Mouse (Mus musculus) liver (tissue): ENCODE data around the gene Rcan3.
A peak's percentile ranks its signal among the peaks of the same experiment; 100 is the strongest.

Experiments
- DNase-seq: peaks from one replicate; pipeline ENCODE4 v3.0.0-alpha.2; 2020; ENCODE audit warnings: mixed read lengths

Gene Rcan3

DNA sequence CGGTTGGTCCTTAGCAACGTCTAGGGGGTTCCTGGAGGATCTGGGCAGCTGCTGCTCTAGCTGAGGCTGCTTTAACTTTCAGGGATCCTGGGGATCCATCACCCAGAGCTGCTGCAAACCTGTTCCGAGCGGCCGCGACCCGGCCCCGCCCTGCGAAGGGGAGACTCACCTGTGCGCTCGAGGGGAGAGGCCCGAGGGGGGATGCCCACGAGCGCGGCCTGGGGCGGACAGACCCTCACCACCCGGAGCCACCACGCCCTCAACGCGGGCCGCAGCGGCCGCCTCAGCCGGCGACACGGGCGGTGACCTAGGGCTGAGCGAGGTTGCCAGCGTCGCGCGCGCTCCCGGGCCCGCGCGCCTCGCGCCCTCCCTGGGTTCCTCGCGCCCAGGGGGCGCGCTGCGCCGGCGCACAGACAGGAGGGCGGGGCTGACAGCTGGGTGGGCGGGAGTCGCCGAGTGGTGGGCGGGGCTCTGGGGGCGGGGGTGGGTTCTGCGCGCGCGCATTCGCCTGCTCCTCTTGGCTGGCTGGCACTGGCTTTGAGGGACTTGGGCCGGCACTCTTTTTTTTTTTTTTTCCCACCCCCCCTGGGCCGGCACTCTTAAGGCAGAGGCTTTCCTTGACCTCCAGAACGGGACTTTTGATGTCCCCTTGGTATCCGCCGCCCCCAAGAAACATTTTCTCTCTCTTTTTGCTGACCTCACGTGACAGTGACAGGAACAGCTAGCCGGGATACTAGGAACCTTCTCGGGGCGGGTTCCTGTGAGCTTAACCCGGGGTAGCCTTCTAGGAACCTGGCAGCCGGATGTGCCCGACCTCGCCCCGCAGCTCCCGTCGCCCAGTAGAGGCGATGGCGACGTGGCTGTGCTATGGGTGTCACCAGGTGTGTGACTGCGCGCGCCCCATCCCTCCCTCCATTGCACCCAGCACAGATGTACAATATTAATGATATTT is at the start of gene Rcan3:
Rcan3 (minus strand) TSS at position 411 of the 952 bp plus-strand sequence.
- DNase-seq = peak; percentile 93

DNA sequence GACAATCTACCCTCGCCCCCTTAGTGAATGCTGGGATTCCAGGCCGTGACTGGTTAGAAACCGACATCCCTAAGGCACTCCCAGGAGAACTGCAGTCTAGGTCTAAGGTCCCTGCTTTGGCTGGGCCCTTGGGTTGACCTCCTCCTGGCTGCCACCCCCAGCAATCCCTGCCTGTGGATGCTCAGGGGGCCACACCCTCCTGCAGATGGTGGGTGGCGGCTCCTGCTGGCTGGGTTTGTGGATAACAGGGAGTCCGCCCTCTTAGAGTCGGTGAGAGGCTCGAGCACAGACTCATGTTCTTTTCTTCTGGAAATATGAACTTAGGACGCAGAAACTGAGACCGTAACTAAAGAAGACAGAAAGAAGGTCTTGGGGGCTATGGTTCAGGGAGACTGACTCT is 46.7 kb upstream of the Rcan3 start:
- DNase-seq = peak; percentile 60

DNA sequence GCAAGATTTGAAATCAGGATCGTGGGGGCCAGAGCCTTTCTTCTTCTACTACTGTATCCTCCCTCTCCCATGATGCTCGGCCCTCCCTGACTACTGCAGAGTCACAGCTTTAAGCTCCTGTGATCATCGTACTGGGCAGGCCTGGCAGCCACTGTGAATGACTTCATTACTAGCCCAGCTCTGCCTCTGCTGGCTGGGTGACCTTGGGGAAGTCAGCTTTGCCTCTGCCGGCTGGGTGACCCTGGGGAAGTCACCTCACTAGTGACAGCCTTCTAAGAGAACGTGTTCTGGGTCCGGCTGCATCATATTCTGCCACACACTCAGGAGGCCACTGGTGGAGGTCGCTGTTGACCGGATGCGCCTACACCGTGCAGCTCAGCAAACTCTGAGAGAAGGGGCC is 44.2 kb upstream of the Rcan3 start:
- no peak for DNase-seq

DNA sequence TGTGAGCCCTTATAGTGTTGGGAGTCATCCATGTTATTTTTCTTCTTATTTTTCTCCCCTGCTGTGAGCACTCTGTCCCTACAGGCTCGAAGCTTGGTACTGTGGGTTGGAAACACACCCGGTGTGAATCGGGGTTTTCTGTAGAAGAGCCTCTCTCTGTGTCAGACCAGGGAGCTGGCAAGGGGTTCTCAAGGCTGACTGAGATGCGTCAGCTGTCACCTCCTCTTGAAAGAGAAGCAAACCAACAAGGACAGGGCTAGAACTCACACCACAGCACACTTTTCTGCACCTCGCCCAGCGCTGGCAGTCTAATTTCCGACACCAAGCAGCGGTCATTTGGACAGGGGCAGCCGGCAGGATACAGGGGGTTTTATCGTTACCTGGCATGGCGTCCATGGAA is 29.8 kb upstream of the Rcan3 start:
- no peak for DNase-seq

DNA sequence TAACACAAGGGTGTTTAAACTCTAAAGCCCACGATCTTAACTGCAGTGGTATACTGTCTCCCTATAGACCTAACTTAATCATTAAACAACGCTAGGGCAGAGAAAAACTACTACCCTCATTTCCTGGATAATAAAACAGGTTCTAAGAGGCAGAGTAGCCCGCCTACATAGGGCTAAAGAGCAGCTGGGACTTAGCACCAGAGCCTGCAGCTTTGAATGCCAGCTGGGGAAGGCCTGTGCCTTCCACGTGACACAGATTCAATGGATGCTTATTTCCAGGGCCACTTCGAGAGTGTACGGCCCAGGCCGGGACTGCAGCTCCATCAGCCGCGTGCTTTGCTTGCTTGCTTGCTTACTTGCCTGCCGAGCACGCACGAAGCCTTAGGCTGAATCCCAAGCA is 19.9 kb upstream of the Rcan3 start:
- DNase-seq = no peak

DNA sequence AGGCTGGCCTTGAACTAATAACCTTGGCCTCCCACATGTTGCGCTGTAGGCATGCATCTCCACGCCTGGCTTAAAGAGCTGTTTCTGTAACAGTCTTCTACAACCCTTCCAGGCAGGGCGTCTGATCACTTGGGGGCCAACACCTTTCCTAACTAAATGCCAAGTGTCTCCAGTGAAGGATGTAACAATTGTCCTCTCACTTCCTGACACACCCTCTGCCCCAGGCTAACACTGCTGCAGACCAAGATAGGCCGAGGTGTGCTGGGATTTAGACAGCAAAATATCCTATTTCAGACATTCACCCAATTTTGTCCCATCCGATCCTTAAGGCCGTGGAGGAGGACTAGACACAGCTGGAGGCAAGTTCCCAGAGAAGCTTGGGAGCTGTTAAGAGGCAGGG is 19.5 kb upstream of the Rcan3 start:
- no peak for DNase-seq

DNA sequence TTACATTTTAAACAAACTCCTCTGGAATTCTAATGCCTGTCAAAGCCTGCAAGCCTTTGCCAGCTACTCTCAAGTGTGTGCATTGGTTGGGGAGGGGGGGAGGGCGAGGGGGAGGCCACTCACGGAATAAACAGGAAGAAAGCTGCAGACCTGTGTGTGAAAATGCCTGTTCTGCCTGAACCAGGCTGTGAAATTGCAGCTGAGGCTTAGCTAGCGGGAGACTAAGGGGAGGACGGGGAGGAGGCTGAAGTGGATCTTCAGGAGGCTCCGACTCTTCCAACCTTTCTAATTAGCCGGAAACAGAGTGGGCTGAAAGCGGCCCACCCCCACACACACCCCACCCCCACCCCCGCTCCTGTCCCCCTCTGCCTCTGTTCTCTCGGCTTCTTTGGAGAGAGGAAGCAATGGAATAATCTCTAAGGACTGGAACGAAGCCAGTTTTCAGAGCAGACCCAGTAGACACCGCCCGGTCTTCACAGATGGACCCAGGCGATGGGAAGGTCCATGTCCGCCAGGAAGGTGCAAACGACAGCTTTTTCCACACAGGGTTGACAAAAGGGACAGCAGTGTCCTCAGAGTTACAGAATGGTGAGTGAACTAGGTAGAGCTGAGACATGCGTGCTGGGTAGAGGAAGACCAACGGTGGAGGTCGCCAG is 17.8 kb upstream of the Rcan3 start:
- DNase-seq = no peak

DNA sequence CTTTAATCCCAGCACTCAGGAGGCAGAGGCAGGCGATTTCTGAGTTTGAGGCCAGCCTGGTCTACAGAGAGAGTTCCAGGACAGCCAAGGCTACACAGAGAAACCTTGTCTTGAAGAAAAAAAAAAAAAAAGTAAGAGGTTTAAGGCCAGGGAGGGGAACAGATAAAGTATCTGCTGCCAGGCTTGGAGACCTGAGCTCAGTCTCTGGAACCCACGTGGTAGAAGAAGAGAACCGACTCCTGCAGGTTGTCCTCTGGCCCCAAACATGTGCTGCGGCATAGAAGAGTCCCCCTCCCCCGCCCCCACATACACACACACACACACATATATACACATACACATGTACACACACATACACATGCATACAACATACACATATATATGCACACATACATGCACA is 8.8 kb upstream of the Rcan3 start:
- DNase-seq = no peak

DNA sequence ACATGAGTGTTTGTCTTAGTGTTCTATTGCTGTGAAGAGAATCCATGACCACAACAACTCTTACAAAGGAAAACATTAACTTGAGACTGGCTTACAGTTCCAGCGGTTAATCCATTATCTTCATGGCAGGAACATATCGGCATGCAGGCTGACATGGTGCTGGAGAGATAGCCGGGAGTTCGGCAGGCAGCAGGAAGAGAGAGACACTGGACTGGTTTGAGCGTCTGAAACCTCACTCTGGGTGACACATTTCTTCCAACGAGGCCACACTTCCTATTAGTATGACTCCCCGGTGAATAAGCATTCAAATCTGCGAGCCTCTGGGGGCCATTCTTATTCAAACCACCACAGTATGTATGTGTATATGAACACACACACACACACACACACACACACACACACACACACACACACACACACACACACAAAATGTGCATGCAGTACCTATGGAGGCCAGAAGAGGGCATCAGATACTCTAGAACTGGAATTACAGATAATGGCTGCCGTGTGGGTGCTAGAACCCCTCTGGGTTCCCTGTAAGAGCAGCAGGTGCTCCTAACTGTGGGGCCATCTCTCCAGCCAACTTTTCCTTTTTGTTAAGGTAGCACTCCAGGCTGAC is 6.4 kb upstream of the Rcan3 start:
- peak; percentile 79 for DNase-seq

DNA sequence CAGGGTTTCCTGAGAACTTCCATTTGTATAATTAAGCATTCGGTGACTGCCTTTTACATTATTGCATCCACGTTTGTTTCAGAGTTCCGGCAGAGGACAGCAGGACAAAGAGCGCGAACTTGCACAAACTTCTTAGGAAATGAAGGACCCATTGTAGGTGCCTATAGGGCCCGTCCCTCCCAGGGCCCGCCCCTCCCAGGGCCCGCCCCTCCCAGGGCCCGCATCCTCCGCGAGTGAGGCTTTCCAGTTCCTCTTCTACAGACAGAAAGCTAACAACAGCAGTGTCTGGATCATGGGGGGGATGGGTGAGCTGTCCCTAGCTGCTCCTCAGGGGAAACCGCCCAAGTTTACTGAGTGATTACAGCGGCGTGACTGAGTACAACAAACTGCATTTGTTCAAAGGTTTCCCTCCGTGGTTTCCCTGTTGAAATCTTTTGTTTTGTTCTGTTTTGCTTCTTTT is 5.6 kb upstream of the Rcan3 start:
- DNase-seq = peak; percentile 94

DNA sequence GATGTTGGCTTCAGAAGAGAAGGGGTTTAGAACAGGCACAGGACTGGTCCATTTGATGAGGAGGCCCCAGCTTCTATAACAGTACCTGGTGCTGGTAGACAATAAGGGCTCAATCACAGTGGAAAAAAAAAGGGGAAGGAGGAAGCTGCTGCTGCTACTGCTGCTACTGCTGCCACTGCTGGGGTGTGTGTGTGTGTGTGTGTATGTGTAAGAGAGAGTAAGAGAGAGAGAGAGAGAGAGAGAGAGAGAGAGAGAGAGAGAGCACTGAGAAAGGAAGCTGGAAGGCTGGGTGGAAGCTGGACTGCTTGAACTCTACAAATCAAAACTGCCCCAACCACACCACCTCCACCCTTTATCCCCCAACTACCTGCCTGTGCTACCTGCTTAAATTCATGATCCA is 4.3 kb upstream of the Rcan3 start:
- no peak for DNase-seq

DNA sequence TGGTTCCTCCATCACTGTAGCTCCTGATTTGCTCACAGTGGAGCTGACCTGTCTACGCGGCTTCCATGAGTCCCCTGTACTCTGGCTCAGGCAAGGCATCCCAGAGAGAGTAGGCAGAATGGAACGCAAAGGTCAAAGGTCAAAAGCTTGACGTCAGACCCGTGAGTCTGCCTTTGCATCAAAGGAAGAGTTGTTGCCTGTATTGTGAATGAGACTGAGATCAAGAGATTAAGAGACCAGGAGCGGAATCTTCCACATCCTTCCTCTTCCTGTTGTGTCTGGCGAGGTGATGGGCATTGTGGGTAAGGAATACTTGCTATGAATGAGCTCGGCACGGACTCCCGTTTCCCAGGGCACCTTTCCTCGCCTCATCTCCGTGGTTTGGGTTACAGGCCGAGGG is 2.6 kb upstream of the Rcan3 start:
- no peak for DNase-seq

DNA sequence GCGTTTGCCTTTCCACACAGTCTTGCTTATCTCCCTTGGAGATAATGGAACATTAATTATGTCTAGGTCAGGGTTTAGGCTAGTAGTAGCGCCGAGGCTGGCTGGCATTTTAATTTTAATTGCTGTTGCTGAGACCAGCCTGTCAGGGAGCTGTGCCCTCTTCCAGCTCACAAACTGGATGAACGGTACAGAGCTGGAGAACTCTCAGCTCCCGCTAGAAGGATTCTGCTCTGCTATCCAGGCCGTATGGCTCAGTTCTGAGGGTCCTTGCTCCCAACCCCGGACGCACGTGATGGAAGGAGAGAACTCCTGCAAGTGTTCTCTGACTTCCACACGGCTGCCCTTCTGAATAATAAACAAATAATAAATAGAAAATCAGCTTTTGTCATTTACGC is 739 bp upstream of the Rcan3 start:
- no peak for DNase-seq

DNA sequence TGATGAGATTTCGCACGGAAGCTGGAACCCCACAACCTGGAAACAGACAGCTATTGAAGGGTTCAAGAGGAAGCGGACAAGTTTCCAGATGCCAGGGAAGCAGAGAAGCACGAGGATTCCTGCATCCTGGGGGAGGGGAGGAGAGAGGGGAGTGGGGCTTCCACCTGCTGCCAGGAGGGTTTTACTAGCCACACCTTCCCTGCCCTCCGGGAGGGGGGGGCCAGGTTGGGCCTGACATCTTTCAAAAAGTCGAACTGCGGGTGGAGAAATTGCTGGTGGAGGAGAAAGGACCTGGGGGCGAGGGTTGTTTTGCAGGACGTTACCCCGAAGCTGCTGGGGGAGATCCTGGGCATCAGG is 589 bp downstream of the Rcan3 start:
- DNase-seq = no peak

DNA sequence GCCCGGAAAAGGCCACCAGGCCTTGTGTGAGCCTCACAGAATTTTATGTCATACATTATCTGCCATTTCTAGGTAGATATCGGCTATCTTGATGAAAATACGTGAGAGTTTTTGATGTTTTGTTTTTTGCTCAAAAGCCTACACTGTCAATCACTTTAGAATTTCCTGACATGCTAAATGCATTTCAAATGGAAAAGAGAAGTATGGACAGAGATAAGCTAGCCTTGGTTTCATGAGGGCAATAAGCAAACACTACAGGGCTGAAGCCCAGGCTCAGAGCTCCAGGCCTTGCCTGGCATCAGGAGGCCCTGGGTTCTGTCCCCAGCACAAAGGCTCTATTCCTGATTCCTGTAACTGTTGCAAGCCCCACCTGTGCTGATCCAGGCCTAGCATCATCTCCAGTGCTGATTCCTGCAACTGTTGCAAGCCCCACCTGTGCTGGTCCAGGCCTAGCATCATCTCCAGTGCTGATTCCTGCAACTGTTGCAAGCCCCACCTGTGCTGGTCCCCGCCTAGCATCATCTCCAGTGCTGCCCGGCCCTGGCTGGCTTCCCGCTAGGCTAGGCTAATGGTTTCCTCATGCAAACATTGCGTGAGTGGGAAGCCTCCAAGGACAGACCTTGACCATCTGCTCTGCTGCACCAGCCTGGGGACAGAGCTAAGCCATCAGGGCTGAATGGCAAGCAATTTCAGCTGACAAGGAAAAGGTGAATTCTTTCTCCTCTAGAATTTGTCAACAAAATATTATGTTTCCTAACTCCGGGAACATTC is 3.5 kb downstream of the Rcan3 start:
- DNase-seq = no peak

DNA sequence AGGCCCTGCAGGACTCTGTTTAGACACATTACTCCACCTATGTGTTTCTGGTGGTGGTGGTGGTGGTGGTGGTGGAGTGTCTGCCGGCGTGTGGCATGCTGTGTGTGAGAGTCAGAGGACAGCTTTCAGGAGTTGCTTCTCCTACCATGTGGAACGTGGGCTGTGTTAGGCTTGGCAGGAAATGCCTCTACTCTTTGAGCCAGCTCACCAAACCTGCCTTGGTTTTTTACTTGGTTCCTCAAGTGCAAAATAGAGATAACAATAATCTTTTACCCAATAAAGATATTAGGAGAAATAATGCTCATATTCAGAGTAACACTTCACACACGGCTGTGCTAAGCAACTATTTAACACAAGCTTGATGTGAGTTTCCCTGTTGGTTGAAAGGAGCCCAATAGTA is 4.3 kb downstream of the Rcan3 start:
- no peak for DNase-seq

DNA sequence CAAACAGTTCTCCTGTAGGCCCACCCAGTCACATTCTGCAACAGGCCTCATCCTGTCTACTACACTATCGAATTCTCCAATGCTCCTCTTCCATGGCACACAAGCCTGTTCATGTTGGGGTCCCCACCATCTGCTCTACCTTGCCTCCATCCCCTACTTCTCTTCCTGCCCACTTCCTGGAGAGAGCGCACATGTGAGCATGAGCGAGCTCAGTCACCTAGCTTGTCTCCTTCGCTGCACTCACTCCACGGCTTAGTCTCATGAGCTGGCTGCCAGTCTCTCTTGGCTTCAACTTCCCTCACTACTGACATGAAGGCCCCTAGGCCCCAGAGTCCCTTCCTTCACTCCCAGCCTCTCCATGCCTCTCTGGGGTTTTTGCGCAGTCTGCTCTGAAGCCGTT is 7.1 kb downstream of the Rcan3 start:
- no peak for DNase-seq

DNA sequence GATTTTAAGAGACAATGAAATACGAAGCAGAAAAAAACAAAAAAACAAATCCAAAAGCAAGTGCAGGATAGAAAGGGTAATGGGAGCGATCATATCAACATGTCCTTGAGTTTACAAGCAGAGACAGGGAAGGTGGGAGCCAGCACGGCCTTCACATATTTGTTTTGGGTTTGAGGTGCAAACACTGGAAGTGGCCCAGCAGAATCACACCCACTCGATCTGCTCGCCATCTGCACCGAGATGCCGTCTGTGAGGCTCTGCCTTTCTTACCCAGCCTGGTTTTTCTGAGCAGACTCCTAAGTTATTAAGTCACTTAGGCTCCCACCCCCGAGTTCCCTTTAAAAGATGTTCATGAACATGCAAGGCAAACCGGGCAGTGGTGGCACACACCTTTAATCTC is 8.0 kb downstream of the Rcan3 start:
- DNase-seq = no peak

DNA sequence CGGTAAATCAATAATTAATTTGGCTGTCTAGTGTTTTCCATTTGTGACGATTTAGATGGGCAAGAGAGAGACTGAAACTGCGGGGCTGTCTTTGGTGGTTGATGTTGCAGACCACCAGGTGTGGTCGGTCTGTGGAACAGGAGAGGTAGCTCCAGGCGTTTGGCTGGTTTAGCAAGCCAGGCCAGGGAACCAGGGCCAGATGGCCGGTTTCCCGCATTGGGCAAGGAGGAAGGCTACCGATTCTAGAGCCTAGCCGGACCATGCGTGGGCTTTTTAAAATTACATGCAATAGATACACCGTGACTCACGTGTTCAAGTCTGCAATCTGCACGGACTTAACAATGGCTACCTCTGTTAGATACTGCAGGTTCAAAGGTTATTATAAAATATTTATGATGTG is 12.7 kb downstream of the Rcan3 start:
- DNase-seq = no peak

DNA sequence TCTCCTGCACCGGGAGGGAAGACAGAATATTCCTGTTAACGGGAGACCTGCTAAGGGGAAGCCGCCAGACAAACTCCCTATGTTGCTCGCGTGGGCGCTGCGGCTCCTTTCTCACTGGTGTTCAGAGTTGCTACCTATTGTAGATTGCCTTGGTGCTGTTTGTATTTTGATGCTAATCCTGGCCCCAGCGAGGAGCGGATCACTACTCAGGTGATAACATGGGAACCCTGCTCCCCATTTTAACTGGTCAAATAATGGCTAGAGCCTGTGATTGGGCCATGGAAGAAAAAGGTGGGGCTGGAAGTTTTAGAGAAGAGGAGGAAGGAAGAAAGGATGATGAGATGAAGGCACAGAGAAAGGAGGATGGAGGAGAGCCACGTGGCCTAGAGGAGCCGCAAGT is 13.2 kb downstream of the Rcan3 start:
- DNase-seq = no peak

DNA sequence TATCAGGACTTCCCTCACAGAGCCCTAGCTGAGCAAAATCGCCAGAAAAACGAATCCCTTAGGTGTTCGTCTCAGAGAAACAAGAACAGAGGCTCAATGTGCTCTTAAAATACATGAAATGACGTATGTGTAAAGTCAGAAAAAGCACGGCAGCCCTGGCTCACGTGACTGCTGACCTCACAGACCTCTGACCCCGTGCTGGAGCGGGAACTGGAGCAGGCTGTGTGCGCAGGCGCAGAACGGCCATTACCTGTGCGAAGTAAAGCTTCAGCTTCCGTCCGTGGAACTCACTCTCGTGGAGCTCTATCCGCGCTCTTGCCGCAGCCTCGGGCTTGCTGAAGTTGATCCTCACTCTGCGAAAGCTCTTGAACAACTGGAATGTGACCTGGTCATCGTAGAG is 13.7 kb downstream of the Rcan3 start:
- DNase-seq = no peak

DNA sequence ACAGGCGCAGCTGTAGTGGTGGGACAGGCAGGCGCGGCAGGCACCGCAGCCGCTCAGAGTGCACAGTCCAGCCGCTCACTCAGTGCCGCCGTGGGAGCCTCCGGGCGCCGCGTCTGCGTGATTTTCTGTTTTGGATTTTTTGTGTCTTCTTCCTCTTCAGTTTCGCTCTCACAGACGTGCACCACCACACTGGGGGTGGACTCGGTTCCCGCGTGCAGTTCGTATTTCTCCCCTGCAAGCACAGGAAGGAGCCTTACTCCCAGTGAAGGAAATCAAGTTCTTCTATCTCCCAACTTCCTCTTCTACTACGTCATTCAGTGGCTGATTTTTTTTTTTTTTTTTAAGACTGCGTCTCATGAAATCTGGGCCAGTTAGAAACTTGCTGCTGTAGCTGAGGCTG is 17.3 kb downstream of the Rcan3 start:
- peak; percentile 11 for DNase-seq

DNA sequence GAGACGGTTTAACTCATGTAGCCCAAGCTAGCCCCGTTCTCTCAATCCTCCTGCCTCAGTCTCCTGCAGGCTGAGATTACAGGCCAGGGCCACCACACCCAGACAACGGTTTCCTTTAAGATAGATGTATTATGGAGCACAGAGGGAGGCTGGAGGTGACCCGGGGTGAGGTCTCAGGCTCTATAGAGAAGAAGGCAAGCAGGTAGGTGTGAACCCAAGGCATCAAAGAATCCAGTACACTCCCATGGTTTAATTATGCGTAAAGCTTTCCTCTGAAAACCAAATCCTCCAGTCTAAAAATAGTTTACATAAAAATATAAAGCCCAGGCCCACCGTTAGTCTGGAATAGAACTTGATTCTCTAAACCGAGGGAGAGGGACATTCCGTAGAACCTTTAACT is 20.2 kb downstream of the Rcan3 start:
- no peak for DNase-seq
